Mouse (Mus musculus): ENCODE results near the gene Dstyk.
A peak's percentile ranks its signal among the peaks of the same experiment; 100 is the strongest.

The Dstyk gene

DNA sequence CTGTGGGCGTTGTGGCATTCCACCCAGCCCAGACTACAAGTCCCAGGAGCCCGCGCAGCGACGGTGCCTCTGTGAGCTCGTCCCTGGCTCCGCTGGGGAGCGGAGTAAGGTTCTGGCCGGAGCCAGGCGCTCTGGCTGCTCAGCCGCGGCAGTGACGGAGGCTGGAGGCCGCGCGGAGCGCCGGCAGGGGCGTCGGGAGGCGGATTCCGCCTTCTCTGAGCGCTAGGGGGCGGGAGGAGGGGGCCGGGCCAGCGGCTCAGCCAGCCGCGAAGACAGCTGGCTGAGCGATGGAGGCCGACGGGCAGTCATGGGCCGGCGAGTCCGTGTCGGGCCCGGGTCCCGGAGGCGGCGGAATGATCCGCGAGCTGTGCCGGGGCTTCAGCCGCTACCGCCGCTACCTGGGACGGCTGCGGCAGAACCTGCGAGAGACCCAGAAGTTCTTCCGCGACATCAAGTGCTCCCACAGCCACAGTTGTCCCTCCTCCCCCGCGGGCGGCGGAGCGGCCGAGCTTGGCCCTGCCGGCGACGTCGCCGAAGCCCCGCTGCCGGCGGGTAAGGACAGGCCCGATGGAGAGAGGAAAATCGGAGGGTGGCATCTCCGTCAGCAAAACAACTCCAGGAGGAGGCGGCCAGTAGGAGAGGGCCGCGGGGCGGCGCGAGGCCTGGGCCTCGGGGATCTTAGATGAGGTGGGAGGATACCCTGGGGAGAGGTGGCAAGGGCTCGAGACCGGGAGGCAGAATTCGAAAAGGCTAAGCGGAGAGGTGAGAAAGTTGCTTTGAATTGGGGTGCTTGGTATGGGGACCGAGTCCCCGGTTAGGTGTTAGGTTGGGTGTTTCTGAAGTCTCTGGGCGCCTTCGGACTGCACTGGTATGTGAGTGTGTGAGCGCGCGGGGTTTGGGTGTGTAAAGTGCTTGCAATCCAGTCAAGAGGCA, at the start of gene Dstyk:
Gene Dstyk (plus strand): TSS at position 237 of the 933 bp plus-strand sequence.
- DNase-seq = peak; percentile 96

DNA sequence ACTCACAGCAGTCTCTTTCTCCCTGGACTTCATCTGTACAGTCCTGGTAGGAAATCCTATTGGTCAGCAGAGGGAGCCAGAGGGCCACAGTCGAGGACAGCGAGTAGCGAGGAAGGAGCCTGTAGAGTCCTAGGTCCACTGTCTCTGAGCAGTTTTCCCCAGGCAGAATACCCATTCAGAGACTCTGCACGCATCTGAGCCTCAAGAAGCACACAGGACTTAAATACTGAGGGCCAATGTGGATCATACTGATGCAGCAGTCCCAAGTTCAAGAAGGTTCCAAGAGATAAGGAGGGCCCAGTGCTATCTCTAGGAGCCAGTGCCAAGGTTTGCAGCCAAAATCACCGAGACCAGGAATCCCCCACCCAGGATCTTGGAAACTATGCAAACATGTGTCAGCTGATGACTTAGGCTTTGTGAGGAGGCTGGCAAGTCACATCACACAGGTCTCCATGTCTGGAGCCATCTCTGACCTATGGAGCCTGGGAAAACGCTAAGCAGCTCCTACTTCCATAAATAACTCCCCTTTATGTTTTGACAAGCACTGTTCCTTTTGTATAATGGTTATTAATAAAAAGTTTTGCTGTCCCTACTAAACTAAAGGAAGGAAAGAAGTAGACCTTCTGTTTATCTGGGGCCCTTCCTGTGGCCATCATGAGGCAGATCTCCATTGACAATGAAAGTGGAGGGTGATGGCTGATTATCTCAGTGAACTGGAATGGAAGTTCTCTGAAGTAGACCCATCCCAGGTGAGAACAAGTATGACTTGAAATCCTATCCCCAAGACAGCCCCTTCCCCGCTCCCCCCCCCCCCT, 49.5 kb upstream of the Dstyk start:
- DNase-seq = peak; percentile 92

DNA sequence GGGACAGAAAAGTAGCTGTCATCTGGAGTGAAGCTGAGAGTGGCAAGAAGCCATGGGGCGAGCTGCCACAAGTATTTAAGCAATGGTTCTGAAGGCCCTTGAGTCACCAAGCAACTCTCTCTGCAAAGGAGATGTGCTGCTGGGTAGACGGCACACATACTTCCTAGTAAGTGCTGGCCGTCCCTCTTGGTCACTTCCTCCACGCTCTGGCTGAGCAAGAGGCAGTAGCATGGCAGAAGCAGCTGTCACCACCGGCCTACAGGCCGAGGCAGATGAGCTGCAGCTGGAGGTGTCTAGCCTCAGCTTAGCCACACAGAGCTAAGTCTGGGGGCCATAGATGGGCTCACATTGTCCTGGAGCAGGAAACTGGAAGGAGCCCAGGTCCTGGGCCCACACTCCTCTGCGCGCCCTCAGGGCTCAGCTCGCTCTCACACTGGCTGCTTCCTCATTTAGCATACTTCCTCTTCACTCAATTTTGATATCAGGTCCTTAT, 46.6 kb upstream of the Dstyk start:
- no peak for DNase-seq

DNA sequence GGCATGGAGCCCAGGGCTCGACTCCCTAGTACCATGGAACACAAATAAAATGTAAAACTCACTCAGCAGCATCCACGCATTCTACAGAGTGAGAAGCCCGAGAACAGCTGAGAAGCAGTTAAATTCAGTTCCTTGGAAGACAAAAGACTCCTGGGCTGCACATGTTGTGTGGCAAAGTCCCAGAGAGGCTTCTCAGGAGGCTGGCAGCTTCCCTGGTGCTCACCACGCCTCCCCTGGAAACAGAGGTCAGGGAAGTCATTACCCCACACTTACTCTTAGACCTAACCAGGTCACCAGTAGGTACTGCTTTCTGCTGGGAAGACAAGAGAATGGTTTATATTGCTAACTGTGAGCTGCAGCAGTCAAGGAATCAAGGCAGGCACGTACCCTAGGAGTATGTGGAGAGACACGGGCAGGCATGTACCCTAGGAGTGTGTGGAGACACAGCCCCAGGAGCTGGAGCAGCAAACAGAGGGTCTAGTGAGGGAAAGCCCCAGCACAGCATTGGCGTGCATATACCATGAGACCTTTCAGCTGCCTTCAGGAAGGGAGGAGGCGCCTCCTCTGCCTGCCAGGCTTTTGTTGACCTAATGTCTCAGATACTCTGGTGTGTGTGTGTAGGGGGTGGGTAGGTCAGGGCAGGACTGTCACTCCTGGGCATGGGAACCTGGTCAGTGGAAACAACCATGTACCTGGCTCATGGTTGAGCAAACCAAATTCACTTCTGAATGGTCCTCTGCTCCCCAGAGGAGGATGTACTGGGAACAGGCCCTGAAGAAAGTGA, 45.9 kb upstream of the Dstyk start:
- peak; percentile 70 for DNase-seq

DNA sequence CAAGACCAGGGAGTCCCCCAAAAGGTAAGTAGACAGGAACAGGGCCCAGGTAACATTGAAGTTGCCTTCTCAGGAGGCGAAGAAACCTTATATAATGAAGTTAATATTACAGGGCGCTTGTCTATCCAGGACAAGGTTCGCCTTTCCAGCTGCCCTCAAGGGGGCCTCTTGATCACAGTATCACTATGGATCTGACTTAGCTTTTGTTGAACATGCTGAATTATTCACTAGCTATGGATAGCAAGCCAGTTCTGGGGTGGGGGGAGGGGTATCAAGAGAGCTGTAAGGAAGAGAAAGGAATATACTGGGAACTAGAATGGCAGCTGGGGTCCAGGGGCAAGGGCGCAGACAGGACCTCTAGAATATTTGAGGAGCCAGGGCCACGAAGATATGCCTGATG, 45.0 kb upstream of the Dstyk start:
- DNase-seq = peak; percentile 64

DNA sequence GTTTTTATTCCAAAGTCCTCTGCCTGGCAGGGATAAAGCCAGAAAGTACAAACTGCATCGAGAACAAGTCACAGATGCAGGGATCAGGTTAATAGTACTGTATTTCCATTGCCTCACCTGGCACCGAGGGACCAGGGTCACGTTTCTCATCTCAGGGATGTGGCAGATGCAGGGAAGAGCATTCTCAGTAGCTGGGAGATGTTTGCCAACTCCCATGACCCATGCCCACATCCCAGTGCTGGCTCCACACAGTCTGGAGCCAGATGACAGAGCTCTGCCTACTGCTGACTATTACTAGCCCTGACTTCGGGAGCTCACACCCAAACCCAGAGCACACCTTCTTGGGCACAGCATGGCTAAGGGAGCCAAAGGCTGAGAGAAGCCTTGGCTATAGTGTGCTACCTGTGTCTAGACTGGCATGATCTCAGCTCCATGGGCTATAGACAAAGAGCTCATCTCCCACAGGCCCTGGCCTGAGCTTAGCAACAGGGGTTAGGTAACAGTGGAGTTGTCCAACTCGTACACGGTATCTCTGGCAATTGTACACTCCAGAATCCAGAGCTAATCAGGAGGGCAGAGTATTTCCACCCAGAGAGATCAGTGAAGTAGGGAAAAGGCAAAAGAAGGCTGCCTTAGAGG, 44.3 kb upstream of the Dstyk start:
- peak; percentile 65 for DNase-seq

DNA sequence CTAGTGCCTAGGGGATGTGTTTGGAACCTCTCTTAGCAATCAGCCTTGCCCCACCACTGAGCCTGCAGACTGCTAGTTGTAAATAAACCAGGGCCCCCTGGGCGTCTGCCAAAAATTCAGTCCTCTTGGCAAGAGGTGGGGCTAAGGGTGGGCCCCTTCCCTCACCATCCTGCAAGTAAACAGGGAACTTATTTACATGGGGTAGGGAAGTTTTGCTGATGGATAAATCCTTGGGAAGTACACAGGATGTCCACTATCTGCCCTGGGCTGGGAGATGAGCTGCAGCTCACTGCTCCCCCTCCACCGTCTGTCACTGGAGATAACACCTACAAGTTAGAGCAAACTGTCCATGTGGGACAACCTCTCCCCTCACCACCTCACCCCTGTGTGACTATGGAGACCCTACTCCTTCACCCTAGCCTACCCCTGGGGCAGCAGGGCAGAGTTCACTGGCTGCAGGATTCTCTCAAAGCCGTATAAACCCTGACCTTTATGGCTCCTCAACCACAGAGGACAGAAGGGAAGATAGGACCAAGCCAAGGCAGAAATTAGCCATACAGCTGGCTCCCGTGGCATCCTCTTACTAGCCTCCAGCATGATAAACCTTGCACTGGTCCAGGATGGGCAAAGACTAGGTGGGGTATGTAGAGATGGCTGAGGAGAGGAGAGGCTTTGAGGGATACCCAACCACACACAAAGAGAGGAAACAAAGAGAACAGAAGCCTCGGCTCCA, 43.0 kb upstream of the Dstyk start:
- DNase-seq = peak; percentile 91

DNA sequence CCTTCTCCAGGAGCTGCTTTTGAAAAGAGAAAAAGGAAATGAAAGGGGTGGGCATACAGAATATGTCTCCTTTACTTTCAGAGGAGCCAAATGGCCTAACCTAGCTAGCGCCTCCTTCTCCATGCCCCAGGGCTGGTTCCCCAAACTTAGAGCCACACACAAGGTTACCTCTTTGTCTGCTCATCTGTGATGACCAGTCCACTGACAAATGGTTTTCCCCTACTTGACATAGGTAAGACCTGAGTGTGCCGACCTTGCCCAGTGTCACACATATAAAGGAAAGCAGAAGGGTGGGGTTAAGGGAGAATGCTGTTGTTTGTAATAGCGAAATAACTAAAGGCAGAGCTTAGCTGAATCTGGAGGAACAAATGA, 42.5 kb upstream of the Dstyk start:
- DNase-seq = no peak

DNA sequence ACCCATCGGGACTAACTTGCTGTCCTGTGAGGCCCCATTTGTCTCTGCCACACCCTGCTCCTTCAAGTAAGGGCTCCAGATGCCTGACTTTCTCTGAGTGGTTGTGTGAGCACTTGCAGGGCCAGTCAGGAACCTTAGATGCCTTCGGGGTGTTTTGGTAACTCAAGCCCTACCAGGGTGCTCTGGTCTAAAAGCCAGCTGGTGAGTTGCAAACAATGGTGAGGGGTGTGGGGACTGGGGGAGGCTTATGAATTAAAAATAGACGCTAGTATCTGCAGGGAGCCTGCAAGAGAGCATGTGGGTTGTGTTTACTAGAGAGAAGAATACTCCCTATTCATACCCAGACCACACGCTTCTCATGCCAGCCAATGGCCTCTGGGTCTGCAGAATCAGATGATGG, 42.1 kb upstream of the Dstyk start:
- DNase-seq = no peak

DNA sequence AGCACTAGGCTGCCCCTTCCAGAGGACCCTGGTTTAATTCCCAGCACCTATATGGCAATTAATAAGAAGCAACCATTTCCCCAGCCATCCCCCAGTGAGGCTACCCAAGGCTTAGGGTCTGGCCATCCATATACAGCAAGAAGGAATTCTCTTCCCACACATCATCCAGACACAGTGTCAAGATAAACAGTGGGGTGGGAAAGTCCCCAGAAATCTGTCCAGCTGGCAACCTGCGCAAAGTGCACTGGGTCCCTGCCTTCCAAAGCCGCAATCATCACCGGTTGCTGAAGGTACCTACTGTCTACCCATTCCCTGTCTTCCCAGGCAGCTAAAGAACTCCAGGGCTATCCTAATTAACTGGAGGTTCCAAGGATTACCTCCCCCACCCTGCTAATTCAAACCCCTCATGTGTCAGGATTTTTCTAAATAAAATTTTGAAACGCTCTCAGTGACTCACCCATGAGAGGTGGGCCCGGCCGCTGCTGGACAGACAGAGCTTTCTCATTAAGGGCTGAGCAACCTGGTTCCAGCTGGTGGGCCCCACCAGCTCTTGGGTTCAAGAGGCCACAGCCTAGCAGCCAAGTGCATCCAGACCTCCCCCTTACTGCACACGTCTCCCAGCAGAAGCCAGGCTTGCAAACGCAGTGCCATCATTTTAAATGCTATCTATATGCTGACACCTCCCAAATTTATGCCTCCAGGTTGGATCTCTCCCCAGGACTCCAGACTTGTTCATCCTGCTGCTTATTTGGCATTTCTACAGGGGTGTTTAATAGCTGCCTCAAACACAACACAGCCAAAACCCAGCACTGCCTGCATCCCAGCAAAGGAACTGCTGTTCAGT, 40.9 kb upstream of the Dstyk start:
- DNase-seq = no peak

DNA sequence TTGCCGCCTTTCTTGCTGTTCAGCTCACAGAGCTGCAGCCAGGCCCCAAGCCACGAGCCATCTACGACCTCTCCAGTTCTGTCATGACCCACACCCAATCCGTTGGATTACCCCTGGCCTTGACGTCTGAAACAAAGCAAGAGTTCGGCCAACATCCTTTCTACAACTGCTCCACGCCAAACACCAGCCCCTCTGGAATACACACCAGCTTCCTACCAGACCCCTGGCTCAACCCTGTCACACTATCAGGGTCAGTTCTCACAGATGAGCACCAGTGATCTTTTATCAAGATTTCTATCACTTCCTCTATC, 40.3 kb upstream of the Dstyk start:
- no peak for DNase-seq

DNA sequence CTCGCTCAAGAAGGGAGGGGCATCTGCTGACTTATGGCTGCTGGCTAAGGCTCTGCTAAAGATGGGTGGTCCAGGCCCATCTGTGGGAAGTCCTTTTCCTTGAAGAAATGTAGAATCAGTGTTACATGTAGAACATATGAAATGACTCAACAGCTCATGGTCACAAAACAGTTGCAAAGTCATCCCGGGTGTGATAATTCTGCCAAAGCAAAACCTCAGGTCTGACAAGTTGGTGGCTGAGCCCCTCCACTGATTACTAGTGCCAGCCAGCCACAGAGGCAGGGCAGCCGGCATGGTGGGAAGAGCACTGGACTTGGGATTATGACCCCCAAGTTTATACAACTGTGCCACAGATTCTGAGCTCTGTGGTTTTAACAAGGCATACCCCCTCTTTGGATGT, 39.5 kb upstream of the Dstyk start:
- DNase-seq = no peak

DNA sequence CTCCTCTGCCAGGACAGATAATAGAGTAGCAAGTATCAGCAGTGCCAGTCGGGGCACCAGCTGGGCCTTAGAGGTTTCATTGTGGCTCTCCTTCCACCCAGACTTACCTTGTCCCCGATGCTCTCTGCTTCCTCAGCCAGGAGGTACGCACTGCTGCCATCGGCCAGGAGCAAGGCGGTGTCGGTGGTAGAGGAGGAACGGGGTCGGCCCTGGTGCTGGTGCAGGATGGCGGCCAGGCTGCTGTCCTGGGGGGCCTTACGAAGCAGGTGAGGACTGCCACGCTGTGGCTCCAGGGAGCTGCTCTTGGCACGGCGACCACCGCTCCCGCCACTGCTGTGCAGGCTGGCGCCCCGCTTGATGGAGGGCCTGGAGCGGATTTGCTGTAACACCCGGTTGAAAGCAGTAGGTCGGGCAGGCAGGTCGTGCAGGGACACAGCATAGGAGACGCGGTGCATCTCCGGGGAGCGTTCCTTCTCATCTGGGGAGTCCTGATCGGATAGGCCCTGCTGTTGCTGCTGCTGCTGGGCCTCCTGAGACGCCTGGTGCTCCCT, 36.7 kb upstream of the Dstyk start:
- no peak for DNase-seq

DNA sequence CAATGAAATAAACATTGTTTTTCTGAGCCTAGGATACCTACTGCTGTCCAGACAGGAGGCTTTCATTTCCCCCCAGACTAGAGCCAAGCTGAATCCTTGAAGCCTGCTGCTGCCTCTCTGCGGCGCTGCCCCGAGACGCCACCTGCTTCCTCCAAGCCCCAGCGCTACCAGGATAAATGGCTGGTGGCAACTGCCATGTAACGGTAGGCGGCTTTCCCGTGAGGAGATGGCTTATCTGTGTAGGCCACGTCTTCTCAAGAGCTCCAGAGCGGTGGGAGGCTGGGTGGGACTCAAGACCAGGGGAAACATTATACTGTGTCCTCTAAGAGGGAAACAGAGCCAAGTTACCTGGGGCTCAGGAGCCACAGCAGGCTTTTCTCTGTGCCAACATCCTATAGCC, 35.4 kb upstream of the Dstyk start:
- no peak for DNase-seq

DNA sequence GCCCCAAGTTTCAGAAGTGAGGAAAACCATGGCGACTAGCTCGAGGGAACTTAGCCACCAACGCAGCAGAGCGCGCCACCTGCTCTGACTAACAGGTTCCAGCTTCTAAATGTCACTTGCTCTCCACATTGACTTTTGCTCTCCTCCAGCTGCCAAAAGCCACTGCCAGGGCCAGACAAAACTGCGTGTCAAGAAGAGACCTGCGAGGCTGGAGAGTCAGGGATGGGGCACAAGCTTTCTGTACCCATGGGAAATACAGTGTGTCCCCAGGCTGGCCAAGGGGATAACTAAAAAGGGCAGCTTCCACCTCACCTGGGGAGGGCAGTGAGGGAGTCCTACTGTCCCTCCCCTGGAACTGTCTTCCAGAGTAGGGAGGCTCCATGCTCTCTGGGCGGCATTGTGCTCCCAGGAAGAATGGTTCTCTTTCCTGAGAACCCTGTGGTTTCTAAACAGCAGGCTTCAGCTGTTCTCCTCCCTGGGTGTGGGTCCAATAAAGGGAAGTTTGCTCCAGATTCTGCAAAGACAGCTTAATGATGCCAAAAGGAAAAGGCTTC, 33.3 kb upstream of the Dstyk start:
- no peak for DNase-seq

DNA sequence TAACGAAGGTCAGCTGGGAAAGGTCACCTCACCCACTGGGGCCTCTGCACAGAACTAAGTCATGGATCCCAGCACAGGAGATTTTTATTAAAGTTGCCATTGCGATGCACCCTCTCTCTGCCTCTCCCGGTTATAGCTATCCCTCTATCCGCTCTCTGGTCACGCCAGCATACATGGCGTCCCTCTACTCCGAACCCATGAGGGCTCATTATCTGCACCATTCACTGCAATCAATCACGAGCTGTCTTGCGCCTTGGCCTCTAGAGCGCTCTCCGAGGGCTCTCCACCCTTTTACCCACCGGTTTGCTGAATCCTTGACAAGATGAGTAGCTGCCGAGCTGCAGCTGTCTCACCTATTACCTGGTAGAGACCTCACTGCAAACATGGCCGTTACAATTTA, 32.1 kb upstream of the Dstyk start:
- DNase-seq = no peak

DNA sequence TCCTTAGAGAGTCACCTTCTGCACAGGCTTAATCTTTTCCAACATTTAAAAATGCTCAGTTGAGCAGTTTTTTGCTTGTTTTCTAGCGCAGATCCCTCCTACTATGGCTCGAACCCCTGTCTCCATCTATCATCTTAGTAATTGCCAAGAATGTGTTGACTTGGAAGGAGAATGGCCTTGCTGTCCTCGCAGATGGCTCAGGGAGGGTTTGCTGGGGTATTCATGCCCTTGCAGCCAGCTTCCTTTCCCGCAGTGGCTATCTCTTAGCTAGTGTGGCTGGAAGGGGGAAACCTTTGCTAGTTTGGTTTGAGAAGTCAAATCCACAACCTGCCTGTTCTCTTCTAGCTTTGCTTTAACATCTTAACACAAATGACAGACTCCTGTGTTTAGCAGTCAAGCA, 31.6 kb upstream of the Dstyk start:
- no peak for DNase-seq

DNA sequence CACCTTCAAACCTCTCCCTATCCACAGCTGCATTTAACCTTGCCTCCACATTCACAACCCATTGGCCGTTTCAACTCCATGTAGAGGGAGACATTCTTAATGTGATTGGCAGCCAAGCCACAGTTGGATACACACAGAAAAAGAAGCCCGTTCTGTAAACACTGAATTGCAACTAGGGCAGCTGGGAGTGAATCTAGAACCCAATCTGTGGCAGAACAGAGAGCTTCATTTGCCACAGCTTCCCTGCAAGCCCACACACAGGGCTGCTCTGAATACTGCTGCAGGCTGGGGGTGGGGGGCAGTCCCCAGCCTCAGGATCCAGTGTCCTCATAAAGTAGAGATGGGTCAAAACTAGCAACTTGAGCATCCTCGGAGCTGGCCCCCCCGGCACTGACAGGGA, 31.1 kb upstream of the Dstyk start:
- no peak for DNase-seq

DNA sequence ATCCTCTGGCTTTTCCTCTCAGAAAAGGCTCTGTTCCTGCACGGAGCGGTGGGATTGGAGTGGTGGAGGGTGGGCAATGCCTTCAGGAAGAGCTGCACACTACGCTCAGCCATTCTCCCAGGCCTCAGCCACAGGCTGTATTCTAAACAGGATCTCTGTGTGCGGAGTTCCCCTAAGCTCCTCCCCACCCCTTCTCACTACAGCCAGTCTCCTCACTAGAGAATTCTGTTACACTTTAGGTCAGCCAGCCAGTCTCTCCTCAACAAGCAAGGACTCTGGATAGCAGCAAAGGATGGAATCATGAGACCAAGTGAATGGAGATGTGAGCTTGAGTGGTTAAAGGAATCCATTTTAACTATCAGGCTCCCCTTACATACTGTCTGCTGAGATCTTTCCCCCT, 29.4 kb upstream of the Dstyk start:
- DNase-seq = no peak

Data from kidney, adult 9 months (tissue).